Mouse (Mus musculus) natural killer cell, adult 2 months (primary cell): Measurements from ENCODE around the gene Minos1.
A peak's percentile ranks its signal among the peaks of the same experiment; 100 is the strongest.

Source experiments
- DNase-seq, 2 experiments: peaks; one replicate each; pipeline ENCODE4 v3.0.0; 2022; ENCODE audit warnings: low spot score in 2 of 2

Minos1 gene

GRCm38 (mm10) chr4:139144577-139144976 lies 13.7 kb upstream of the Minos1 start:
- no peak for DNase-seq

DNA sequence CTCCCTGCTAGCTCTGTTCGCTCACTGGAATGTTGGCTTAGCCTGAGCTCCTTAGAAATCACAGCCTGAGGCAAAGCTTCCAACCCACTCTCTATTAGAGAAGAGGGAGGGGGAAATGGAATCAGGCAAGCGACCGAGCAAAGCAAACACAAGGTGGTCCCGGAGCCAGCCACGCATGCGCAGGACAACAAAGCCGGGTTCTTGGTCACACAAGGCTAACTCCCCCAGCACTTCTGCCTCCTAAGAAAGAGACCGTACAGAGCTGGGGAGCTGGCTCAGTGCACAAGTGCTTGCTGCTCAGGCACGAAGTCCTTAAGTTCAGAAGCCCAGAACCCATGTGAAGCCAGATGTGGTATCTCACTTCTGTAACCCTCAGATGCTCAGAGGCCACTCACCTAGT lies 12.1 kb upstream of the Minos1 start:
- DNase-seq, result no peak

- no peak for DNase-seq
Measured at GRCm38 (mm10) chr4:139141785-139142184, 10.9 kb upstream of the Minos1 start.

GRCm38 (mm10) chr4:139140267-139140666 lies 9.4 kb upstream of the Minos1 start:
- no peak for DNase-seq

DNA sequence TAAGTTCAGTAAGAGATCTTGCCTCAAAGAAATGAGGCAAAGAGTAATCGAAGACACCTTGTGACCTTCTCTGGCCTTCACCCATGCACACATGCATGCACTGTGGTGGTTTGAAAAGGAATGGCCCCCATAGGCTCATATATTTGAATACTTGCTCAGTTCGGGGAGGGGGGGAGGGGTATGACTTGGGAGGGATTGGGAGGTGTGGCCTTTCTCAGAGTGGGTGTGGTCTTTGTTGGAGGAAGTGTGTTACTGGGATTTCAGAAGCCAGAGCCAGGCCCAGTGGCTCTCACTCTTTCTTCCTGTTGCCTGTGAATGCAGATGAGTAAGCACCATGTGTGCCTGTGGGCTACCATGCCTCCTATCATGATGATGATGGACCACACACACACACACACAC lies 5.1 kb upstream of the Minos1 start:
- no peak for DNase-seq

DNA sequence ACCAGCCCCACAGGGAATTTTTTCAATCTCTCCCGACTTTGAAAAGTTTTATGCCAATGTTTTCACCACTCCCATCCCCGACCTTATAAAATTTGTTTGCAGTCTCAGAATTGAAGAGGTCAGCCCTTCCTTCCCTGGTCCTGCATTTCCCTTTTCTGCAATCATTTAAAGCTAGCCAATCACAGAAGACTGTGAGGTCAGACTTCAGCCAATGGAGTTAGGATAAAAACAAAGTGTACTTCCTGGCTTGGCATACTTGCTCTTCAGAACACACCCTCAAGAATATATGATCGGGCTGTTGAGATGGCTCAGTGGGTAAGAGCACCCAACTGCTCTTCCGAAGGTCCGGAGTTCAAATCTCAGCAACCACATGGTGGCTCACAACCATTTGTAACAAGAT lies 2.2 kb upstream of the Minos1 start:
- DNase-seq, result no peak

DNA sequence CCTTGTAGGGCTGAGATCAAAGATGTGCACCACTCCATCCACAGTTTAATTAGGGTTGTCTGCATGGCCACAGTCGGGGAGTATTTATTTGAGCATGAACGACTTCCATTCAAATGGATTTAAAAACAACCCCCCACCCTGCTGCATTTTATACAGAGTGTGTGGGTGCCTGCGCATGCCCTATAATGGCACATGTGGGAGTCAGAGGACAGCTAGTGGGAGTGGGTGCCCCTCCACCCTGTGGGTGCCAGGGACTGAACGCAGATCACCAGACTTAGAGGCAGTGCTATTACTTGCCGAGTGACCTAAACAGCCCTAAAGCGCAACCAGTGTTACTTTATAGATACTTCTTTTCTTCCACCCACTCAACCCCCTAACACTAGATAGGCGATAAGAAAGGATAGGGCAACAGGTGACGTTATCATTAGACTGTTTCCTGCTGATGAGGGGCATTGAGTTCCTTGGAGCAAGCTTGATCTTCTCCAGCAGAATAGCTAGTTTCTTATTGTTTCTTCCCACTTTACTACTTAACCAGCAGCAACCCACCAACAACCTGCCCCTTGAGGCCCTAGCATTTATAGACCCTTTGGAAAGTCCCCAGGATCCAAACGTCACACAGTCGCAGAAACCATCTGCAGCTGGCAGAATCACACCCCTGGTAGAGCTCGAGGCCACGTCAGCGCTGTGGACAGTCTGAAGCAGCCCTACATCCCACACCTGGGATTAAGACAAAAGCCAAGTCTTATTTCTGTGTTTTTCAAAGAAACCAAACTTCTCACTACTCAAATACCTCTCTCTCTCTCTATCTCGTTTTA lies 1.2 kb upstream of the Minos1 start:
- no peak for DNase-seq

- peak; percentile 72 to 77 for DNase-seq
Measured at GRCm38 (mm10) chr4:139129806-139130700, 860 bp downstream of the Minos1 start.

- no peak for DNase-seq
Measured at GRCm38 (mm10) chr4:139126475-139126874, 4.4 kb downstream of the Minos1 start.

DNA sequence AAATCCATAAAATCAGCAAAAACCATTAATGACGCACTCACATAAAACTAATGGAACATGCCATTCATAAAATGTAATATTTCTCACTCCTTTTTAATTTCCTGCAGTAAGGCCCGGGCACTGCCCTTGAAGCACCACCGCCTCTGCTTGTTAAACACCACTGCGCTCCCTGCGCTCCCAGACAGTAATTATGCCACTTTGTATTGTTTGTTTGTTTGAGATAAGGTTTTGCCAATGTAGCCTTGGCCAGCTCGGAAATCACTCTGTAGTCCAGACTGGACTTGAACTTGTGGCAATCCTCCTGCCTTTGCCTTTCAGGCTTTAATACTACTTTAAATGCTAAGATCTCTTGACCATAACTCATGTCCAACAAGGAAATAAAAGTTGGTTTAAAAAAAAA lies 6.0 kb downstream of the Minos1 start:
- DNase-seq, result no peak

GRCm38 (mm10) chr4:139122557-139122956 lies 8.4 kb downstream of the Minos1 start:
- no peak for DNase-seq

- no peak for DNase-seq
Measured at GRCm38 (mm10) chr4:139120998-139121397, 9.9 kb downstream of the Minos1 start.

- DNase-seq, result no peak
Measured at GRCm38 (mm10) chr4:139120281-139120814, 10.6 kb downstream of the Minos1 start.

DNA sequence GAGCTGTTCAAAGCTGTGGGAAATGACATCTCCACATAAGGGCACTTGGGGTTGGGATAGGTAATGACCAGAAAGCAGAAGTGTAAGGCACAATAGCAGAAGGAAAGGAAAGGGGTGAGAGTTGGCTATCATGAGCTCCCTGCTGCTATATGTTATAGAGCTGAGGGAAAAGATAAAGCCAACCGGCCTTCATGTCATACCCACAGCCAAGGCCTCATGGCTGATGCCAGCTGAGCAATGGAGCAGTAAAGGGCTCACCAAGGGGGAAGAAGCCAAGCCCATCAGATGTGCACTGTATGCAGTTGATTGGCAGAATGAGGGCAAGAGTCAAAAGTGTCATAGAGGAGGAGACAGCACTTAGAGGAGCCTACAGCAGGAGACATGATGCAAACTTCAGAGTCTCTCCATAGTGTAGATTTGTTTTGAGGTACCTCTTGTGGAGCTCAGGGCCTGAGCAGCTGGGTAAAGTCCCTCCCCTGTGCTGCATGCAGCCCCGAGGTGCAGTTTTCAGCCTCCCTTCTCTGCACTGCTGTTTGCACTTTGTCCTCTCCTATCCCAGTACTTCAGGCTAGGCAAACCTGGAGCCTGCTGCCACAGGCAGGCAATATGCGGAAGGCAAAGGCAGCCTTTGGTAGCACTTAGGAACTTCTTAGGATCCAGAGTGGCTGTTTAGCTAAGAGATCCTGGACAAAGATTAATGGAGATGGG lies 14.4 kb downstream of the Minos1 start:
- DNase-seq, result no peak

GRCm38 (mm10) chr4:139115721-139116120 lies 15.2 kb downstream of the Minos1 start:
- no peak for DNase-seq

DNA sequence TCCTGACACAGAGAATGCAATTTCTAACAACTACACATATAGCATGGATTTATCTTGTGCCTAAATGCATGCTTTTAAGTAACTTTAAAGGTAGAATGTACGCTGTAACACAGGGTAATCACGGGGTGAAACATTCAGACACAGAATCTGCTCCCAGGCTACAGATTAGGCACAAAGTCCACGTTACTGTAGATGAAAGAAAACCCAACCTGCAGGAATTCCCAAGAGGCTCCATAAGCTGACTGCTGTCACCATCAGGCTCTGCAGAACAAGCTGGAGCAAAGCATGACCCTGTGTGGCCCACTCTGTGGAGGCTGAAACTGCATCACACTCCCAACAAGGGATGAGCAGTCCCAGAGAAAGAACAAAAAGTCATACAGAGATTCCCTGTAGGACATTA lies 18.4 kb downstream of the Minos1 start:
- DNase-seq, result no peak

GRCm38 (mm10) chr4:139111421-139111820 lies 19.5 kb downstream of the Minos1 start:
- DNase-seq, result no peak

- DNase-seq, result no peak
Measured at GRCm38 (mm10) chr4:139110858-139111257, 20.1 kb downstream of the Minos1 start.

DNA sequence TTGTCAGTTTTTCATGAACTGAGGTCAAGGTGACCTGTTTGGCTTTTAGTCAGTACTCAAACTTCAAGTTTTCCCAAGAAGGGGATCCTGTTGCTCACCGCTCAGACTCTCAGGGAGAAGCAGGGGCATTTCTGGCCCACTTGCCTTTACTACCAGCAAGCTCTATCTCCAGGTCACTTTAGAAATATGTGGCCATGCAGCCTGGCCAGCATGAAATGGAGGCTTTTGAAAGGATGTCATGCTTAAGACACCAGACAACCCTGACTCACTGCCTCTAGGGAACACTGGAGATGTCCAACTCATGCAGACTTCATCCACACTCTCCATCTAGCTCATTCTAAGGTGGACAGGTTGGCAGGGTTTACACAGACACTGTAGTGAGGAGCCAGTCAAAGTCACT lies 25.5 kb downstream of the Minos1 start:
- no peak for DNase-seq

DNA sequence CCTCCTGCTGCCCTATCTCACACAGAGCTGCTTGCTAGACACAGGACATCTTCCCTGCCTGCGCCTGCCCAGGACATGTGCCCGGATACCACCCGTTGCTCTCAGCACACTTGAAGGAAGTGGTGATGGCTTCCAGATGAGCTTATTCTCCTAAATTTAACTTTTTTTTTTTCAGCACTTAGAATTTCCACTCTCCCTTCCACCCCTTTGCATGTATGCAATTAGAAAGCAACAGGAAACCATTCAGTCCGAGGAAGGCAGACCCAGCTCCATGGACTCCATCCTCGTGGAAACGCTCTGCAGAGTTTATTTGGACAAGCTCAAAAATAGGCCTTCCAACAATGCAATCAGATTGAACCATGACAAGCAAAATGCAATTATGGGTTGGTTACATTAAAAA lies 29.4 kb downstream of the Minos1 start:
- no peak for DNase-seq

- no peak for DNase-seq
Measured at GRCm38 (mm10) chr4:139100326-139100725, 30.6 kb downstream of the Minos1 start.

DNA sequence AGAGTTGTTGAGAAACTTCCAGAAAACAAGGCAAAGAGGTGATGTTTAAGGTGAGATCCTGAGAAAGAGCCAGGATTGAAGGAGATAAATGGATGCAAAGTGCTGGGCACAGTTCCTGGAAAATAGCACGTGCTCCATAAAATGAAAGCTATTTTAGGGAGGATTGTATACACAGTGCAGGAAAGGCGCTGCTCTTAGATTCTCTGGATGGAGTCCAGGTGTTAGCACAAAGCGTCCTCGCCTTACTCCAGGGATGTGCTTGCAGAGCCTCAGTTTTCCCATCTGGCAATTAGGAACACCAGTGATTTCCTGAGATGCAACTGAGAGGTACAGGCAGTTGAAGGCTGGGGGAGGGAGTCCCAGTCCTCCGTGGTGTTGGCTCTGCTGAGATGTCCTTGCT lies 34.7 kb downstream of the Minos1 start:
- DNase-seq, result no peak
